Mouse (Mus musculus): ENCODE data around the gene Zfp747. TPM values are rescaled to one million over a fixed set of nuclear protein-coding genes. Genes with fewer than 3 reads are reported as not detected.
A peak's percentile ranks its signal among the peaks of the same experiment; 100 is the strongest.
"Not testable (repeated sequence)": the region's sequence is repeated elsewhere in the genome, so short reads cannot be mapped to it uniquely, and the experiment has no call there.

The Zfp747 gene
- polyA plus RNA-seq, 1 experiment from 2014 or later: 10.5 TPM

- Histone ChIP-seq H3K4me3 (peak overlapping the region; percentile 42; the same call in 1 of the 2 replicates), H3K9me3 (no peaks in the 10 kb centered on the region), H3K27ac (no peak overlapping the region), H3K4me1 (peaks cover 11% of the 10 kb centered on the region), H3K27me3 (peaks cover 40% of the 10 kb centered on the region), H3K36me3 (no peaks in the 10 kb centered on the region), H3K9ac (no peak overlapping the region), H3K4me2 (peak overlapping the region; percentile 74)
- no peak for ATAC-seq (ENCODE audit: insufficient number of reproducible peaks, insufficient read depth, low FRiP score, low TSS enrichment, low read depth)
- WGBS: 50% methylated on average over 4 of the region's 4 CpGs
Measured at GRCm38 (mm10) chr7:127364166-127364565, 11.7 kb downstream of the Zfp747 start.

GRCm38 (mm10) chr7:127363475-127363921 is 12.4 kb downstream of the Zfp747 start:
- Histone ChIP-seq H3K4me3 (peak overlapping the region; percentile 42), H3K9ac (peak overlapping the region; percentile 71), H3K27ac (no peak overlapping the region), H3K9me3 (no peaks in the 10 kb centered on the region), H3K36me3 (no peaks in the 10 kb centered on the region), H3K4me2 (peak overlapping the region; percentile 74), H3K27me3 (peaks cover 40% of the 10 kb centered on the region), H3K4me1 (peaks cover 11% of the 10 kb centered on the region)
- 2% methylated on average over 24 of the region's 24 CpGs for WGBS
- ATAC-seq (ENCODE audit: insufficient number of reproducible peaks, insufficient read depth, low FRiP score, low TSS enrichment, low read depth): no peak

GRCm38 (mm10) chr7:127362418-127362817 is 13.4 kb downstream of the Zfp747 start:
- Histone ChIP-seq H3K4me3 (peak overlapping the region; percentile 26), H3K4me2 (peak overlapping the region; percentile 40), H3K27me3 (peaks cover 40% of the 10 kb centered on the region), H3K4me1 (peaks cover 11% of the 10 kb centered on the region)
- 16% methylated on average over 13 of the region's 13 CpGs for WGBS
- not testable (repeated sequence) for H3K27ac ChIP-seq; H3K36me3 ChIP-seq; H3K9ac ChIP-seq; ATAC-seq (ENCODE audit: insufficient number of reproducible peaks, insufficient read depth, low FRiP score, low TSS enrichment, low read depth); H3K9me3 ChIP-seq

GRCm38 (mm10) chr7:127361449-127361848 is 14.4 kb downstream of the Zfp747 start:
- no peak overlapping the region for H3K4me3 ChIP-seq

GRCm38 (mm10) chr7:127360265-127360664 is 15.6 kb downstream of the Zfp747 start:
- no peak overlapping the region for H3K4me2 ChIP-seq
- H3K4me3 ChIP-seq: no peak overlapping the region
- H3K27ac ChIP-seq: no peak overlapping the region
- no peaks in the 10 kb centered on the region for H3K9me3 ChIP-seq
- peaks cover 11% of the 10 kb centered on the region for H3K4me1 ChIP-seq
- no peak overlapping the region for H3K9ac ChIP-seq
- no peaks in the 10 kb centered on the region for H3K36me3 ChIP-seq
- peaks cover 41% of the 10 kb centered on the region for H3K27me3 ChIP-seq
- WGBS: 72% methylated on average over 4 of the region's 4 CpGs
- ATAC-seq (ENCODE audit: insufficient number of reproducible peaks, insufficient read depth, low FRiP score, low TSS enrichment, low read depth): no peak

More at GRCm38 (mm10) chr7:127361449-127361848, 14.4 kb downstream of the Zfp747 start:
- WGBS: 46% methylated on average over 13 of the region's 13 CpGs
- Histone ChIP-seq H3K4me1 (peaks cover 11% of the 10 kb centered on the region), H3K9me3 (no peaks in the 10 kb centered on the region), H3K27me3 (peaks cover 42% of the 10 kb centered on the region), H3K9ac (no peak overlapping the region), H3K4me2 (no peak overlapping the region), H3K27ac (no peak overlapping the region), H3K36me3 (no peaks in the 10 kb centered on the region)
- ATAC-seq (ENCODE audit: insufficient number of reproducible peaks, insufficient read depth, low FRiP score, low TSS enrichment, low read depth): no peak

- peaks cover 25% of the 10 kb centered on the region for H3K27me3 ChIP-seq
- 65% methylated on average over 4 of the region's 4 CpGs for WGBS
Measured at GRCm38 (mm10) chr7:127358472-127358871, 17.4 kb downstream of the Zfp747 start.

GRCm38 (mm10) chr7:127357871-127358270 is 18.0 kb downstream of the Zfp747 start:
- 64% methylated on average over 2 of the region's 2 CpGs for WGBS
- H3K4me3 ChIP-seq: no peak overlapping the region

More at GRCm38 (mm10) chr7:127358472-127358871, 17.4 kb downstream of the Zfp747 start:
- Histone ChIP-seq H3K9me3 (no peaks in the 10 kb centered on the region), H3K9ac (no peak overlapping the region), H3K36me3 (no peaks in the 10 kb centered on the region), H3K27ac (no peak overlapping the region), H3K4me2 (no peak overlapping the region), H3K4me1 (peaks cover 3% of the 10 kb centered on the region), H3K4me3 (no peak overlapping the region)
- no peak for ATAC-seq (ENCODE audit: insufficient number of reproducible peaks, insufficient read depth, low FRiP score, low TSS enrichment, low read depth)

GRCm38 (mm10) chr7:127355796-127356195 is 20.1 kb downstream of the Zfp747 start:
- H3K27ac ChIP-seq: no peak overlapping the region
- no peaks in the 10 kb centered on the region for H3K36me3 ChIP-seq
- H3K4me3 ChIP-seq: no peak overlapping the region
- no peak overlapping the region for H3K9ac ChIP-seq
- no peak for ATAC-seq (ENCODE audit: insufficient number of reproducible peaks, insufficient read depth, low FRiP score, low TSS enrichment, low read depth)
- 66% methylated on average over 3 of the region's 3 CpGs for WGBS
- H3K4me2 ChIP-seq: no peak overlapping the region
- H3K4me1 ChIP-seq: no peaks in the 10 kb centered on the region
- peaks cover 12% of the 10 kb centered on the region for H3K27me3 ChIP-seq
- no peaks in the 10 kb centered on the region for H3K9me3 ChIP-seq

More at GRCm38 (mm10) chr7:127357871-127358270, 18.0 kb downstream of the Zfp747 start:
- H3K4me1 ChIP-seq: no peaks in the 10 kb centered on the region
- H3K9ac ChIP-seq: no peak overlapping the region
- peaks cover 22% of the 10 kb centered on the region for H3K27me3 ChIP-seq
- H3K27ac ChIP-seq: no peak overlapping the region
- no peaks in the 10 kb centered on the region for H3K9me3 ChIP-seq
- no peaks in the 10 kb centered on the region for H3K36me3 ChIP-seq
- ATAC-seq (ENCODE audit: insufficient number of reproducible peaks, insufficient read depth, low FRiP score, low TSS enrichment, low read depth): no peak
- no peak overlapping the region for H3K4me2 ChIP-seq

GRCm38 (mm10) chr7:127351230-127352004 is 24.4 kb downstream of the Zfp747 start:
- H3K27me3 ChIP-seq: no peaks in the 10 kb centered on the region
- H3K9me3 ChIP-seq: no peaks in the 10 kb centered on the region
- H3K27ac ChIP-seq: no peak overlapping the region
- no peaks in the 10 kb centered on the region for H3K36me3 ChIP-seq
- ATAC-seq (ENCODE audit: insufficient number of reproducible peaks, insufficient read depth, low FRiP score, low TSS enrichment, low read depth): no peak
- peaks cover 10% of the 10 kb centered on the region for H3K4me1 ChIP-seq
- WGBS: 78% methylated on average over 5 of the region's 5 CpGs
- H3K9ac ChIP-seq: no peak overlapping the region
- no peak overlapping the region for H3K4me2 ChIP-seq
- no peak overlapping the region for H3K4me3 ChIP-seq

- H3K27me3 ChIP-seq: no peaks in the 10 kb centered on the region
- H3K9ac ChIP-seq: no peak overlapping the region
- peak overlapping the region; percentile 79 for H3K4me2 ChIP-seq
- peak overlapping the region; percentile 94 for H3K4me3 ChIP-seq
- peaks cover 22% of the 10 kb centered on the region for H3K36me3 ChIP-seq
- no peak for ATAC-seq (ENCODE audit: insufficient number of reproducible peaks, insufficient read depth, low FRiP score, low TSS enrichment, low read depth)
- H3K27ac ChIP-seq: peak overlapping the region; percentile 90; the same call in 1 of the 2 replicates
- WGBS: 16% methylated on average over 8 of the region's 8 CpGs
- peaks cover 25% of the 10 kb centered on the region for H3K4me1 ChIP-seq
- no peaks in the 10 kb centered on the region for H3K9me3 ChIP-seq
Measured at GRCm38 (mm10) chr7:127346676-127347075, 29.2 kb downstream of the Zfp747 start.

- under 1% methylated on average over 69 of the region's 76 CpGs for WGBS
- peak; percentile 85 for ATAC-seq (ENCODE audit: insufficient number of reproducible peaks, insufficient read depth, low FRiP score, low TSS enrichment, low read depth)
- no peaks in the 10 kb centered on the region for H3K27me3 ChIP-seq
Measured at GRCm38 (mm10) chr7:127345512-127346325, 30.1 kb downstream of the Zfp747 start, which contains the start of gene Zfp768. Gene Zfp768 (minus strand): TSS chr7:127345589.

More at GRCm38 (mm10) chr7:127345512-127346325, 30.1 kb downstream of the Zfp747 start, which contains the start of gene Zfp768:
- peaks cover 25% of the 10 kb centered on the region for H3K4me1 ChIP-seq
- peaks cover 30% of the 10 kb centered on the region for H3K36me3 ChIP-seq
- peak within 1 kb of the TSS; percentile 94 for H3K4me3 ChIP-seq
- no peaks in the 10 kb centered on the region for H3K9me3 ChIP-seq
- peak within 1 kb of the TSS; percentile 79 for H3K4me2 ChIP-seq
- peak within 1 kb of the TSS; percentile 90 for H3K27ac ChIP-seq
- H3K9ac ChIP-seq: peak within 1 kb of the TSS; percentile 95

Measured in embryonic facial prominence, embryonic 13.5 days (tissue).